Mouse (Mus musculus) limb, embryonic 13.5 days (tissue): ENCODE measurements around the gene Xylt1. TPM values are rescaled to one million over a fixed set of nuclear protein-coding genes. Genes with fewer than 3 reads are reported as not detected.

Experiments
- ATAC-seq: fragments of 200-750 bp; cut with Nextera tagmentation; 2 replicates; pipeline ENCODE4 v1.8.0; 2017; ENCODE audit warnings: low read depth, moderate number of reproducible peaks, moderate TSS enrichment; ENCODE audit not compliant: low FRiP score
- H3K27ac ChIP-seq: fragments of 300-500 bp; sonication (generic); 2 replicates; pipeline ENCODE4 v1.5.1; 2015; ENCODE audit warnings: inconsistent platforms, mild to moderate bottlenecking, moderate library complexity
- H3K27me3 ChIP-seq: fragments of 300-500 bp; sonication (generic); 2 replicates; pipeline ENCODE4 v1.6.1; 2015; ENCODE audit warnings: mild to moderate bottlenecking, inconsistent platforms
- H3K36me3 ChIP-seq: fragments of 300-500 bp; sonication (generic); 2 replicates; pipeline ENCODE4 v1.6.1; 2015; ENCODE audit warnings: inconsistent platforms, mild to moderate bottlenecking, moderate library complexity
- H3K4me1 ChIP-seq: fragments of 300-500 bp; sonication (generic); 2 replicates; pipeline ENCODE4 v1.6.1; 2015; ENCODE audit warnings: inconsistent platforms
- H3K4me2 ChIP-seq: fragments of 300-500 bp; sonication (generic); replicated peaks from 2 replicates; pipeline ENCODE4 v1.6.1; 2015; ENCODE audit warnings: inconsistent platforms, mild to moderate bottlenecking, moderate library complexity
- H3K4me3 ChIP-seq: fragments of 300-500 bp; sonication (generic); 2 replicates; pipeline ENCODE4 v1.5.1; 2015; ENCODE audit warnings: moderate library complexity, mild to moderate bottlenecking, inconsistent platforms
- H3K9ac ChIP-seq: fragments of 300-500 bp; sonication (generic); 2 replicates; pipeline ENCODE4 v1.6.1; 2015; ENCODE audit warnings: mild to moderate bottlenecking, inconsistent platforms
- H3K9me3 ChIP-seq: fragments of 300-500 bp; sonication (generic); 2 replicates; pipeline ENCODE4 v1.6.1; 2016; ENCODE audit warnings: inconsistent platforms
- WGBS: fragments of 180-500 bp; shearing (Covaris S2); methylation state at CpG from one replicate; pipeline ENCODE4 v1.1.7; 2015; 5-methylcytosine and 5-hydroxymethylcytosine counted together
- polyA plus RNA-seq: library from polyadenylated mRNA; unstranded; fragments of >200 nt; fragmentation: Nextera tagmentation; extraction: Ambion mirVana; gene quantifications from 2 replicates; pipeline ENCODE4 v1.2.1, GENCODE M21; 2015

Gene Xylt1
- polyA plus RNA-seq, 1 experiment from 2014 or later = 2.7 TPM

- H3K36me3 ChIP-seq = no peaks in the 10 kb centered on the region
- peaks cover 37% of the 10 kb centered on the region for H3K4me1 ChIP-seq
- peak overlapping the region; percentile 39; the same call in 1 of the 2 replicates for H3K27ac ChIP-seq
- ATAC-seq = no peak
- no peak overlapping the region for H3K9ac ChIP-seq
- H3K9me3 ChIP-seq = no peaks in the 10 kb centered on the region
- no peaks in the 10 kb centered on the region for H3K27me3 ChIP-seq
- no peak overlapping the region for H3K4me2 ChIP-seq
- WGBS = 58% methylated on average over 19 of the region's 19 CpGs
- no peak overlapping the region for H3K4me3 ChIP-seq
These were observed 92.3 kb downstream of the Xylt1 start for GRCm38 (mm10) chr7:117472781-117473743.

GRCm38 (mm10) chr7:117474302-117474701, 93.5 kb downstream of the Xylt1 start:
- ATAC-seq = peak; percentile 60; the same call in 1 of the 2 replicates
- WGBS = 18% methylated on average over 2 of the region's 2 CpGs

DNA sequence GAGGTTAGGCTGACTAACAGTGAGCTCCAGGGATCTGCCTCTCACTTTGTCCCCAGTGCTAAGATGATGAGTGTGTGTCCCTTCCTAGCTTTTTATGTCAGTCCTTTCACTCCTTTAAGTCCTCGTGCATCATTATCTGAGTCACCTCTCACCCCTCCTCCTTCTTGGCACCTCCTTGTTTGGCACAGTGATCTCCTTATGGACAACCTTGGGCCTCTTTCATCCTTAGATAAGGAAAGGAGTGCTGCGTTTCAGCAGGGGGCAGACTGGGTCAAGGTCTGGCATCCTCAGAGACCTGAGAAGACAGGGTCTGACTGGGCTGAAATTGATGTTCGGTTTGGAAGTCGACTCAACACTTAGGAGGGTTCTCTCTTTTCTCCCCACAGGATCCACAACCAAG, 94.3 kb downstream of the Xylt1 start:
- Histone ChIP-seq H3K4me3 (no peak overlapping the region), H3K27me3 (no peaks in the 10 kb centered on the region), H3K36me3 (no peaks in the 10 kb centered on the region), H3K9ac (no peak overlapping the region), H3K4me1 (peaks cover 29% of the 10 kb centered on the region), H3K9me3 (no peaks in the 10 kb centered on the region), H3K4me2 (no peak overlapping the region), H3K27ac (no peak overlapping the region; the same call in 1 of the 2 replicates)
- no peak for ATAC-seq
- 59% methylated on average over 4 of the region's 4 CpGs for WGBS

More at GRCm38 (mm10) chr7:117474302-117474701, 93.5 kb downstream of the Xylt1 start:
- Histone ChIP-seq H3K9ac (no peak overlapping the region), H3K36me3 (no peaks in the 10 kb centered on the region), H3K9me3 (no peaks in the 10 kb centered on the region), H3K27me3 (no peaks in the 10 kb centered on the region), H3K4me1 (peaks cover 37% of the 10 kb centered on the region), H3K4me2 (no peak overlapping the region), H3K4me3 (no peak overlapping the region), H3K27ac (no peak overlapping the region; the same call in 1 of the 2 replicates)

GRCm38 (mm10) chr7:117478937-117479336, 98.2 kb downstream of the Xylt1 start:
- no peak for ATAC-seq
- Histone ChIP-seq H3K9me3 (no peaks in the 10 kb centered on the region), H3K4me1 (0 out of 2 replicates have a peak, but pooled peaks cover 2% of the 10 kb centered on the region), H3K4me3 (no peak overlapping the region), H3K9ac (no peak overlapping the region), H3K27me3 (no peaks in the 10 kb centered on the region), H3K36me3 (no peaks in the 10 kb centered on the region), H3K4me2 (no peak overlapping the region), H3K27ac (no peak overlapping the region)
- 33% methylated on average over 1 of the region's 1 CpGs for WGBS

- ATAC-seq = no peak
- Histone ChIP-seq H3K9ac (no peak overlapping the region), H3K4me1 (no peaks in the 10 kb centered on the region), H3K4me2 (no peak overlapping the region), H3K36me3 (no peaks in the 10 kb centered on the region), H3K27me3 (no peaks in the 10 kb centered on the region), H3K9me3 (no peaks in the 10 kb centered on the region), H3K4me3 (no peak overlapping the region), H3K27ac (no peak overlapping the region)
- WGBS = 74% methylated on average over 5 of the region's 5 CpGs
These were observed 100.1 kb downstream of the Xylt1 start for GRCm38 (mm10) chr7:117480831-117481230.

DNA sequence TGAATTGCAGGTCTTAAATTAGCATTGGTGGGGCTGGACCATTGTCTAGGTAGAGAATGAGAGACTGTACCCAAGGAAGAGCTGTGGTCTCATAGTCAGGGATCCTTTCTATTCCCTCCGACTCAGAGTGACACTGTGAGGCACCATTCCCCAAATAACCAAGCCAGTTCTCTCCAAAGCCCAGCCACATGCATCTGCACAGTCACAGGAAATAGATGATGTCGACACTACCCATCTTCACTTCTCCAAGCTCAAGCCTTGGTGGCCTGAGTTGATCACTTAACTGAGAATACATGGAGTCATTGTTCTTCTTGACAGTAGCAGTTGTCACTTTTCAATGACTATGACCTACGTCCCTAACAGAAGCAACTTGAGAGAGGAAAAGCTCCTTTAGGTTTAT, 100.6 kb downstream of the Xylt1 start:
- WGBS = 89% methylated on average over 3 of the region's 3 CpGs
- no peak for ATAC-seq
- H3K4me3 ChIP-seq = no peak overlapping the region
- no peaks in the 10 kb centered on the region for H3K27me3 ChIP-seq
- no peaks in the 10 kb centered on the region for H3K9me3 ChIP-seq
- no peaks in the 10 kb centered on the region for H3K36me3 ChIP-seq
- H3K9ac ChIP-seq = no peak overlapping the region
- H3K27ac ChIP-seq = no peak overlapping the region
- H3K4me1 ChIP-seq = no peaks in the 10 kb centered on the region
- no peak overlapping the region for H3K4me2 ChIP-seq

DNA sequence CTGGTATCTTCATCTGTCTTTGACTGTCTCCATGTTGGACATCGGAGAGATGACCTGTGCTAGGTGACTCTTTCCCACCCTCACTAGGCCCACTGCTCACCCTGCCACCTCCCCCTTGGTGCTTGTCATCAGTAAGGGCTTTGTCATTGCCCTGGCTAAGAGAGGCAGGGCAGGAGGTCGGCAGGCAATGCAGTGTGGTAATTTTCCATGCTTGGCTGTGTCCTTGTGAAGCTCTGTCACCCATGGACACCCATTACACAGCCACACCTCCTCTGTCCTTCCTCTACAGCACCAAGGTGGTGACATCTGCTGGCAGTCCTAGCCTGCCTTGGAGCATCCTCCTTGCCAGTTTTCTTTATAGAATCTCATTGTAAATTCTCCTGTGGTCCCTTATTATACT, 101.9 kb downstream of the Xylt1 start:
- H3K4me3 ChIP-seq = no peak overlapping the region
- 85% methylated on average over 2 of the region's 2 CpGs for WGBS
- no peaks in the 10 kb centered on the region for H3K4me1 ChIP-seq
- ATAC-seq = no peak
- H3K36me3 ChIP-seq = no peaks in the 10 kb centered on the region
- no peak overlapping the region for H3K4me2 ChIP-seq
- no peak overlapping the region for H3K27ac ChIP-seq
- no peaks in the 10 kb centered on the region for H3K27me3 ChIP-seq
- no peaks in the 10 kb centered on the region for H3K9me3 ChIP-seq
- no peak overlapping the region for H3K9ac ChIP-seq

- Histone ChIP-seq H3K4me2 (no peak overlapping the region), H3K4me3 (no peak overlapping the region), H3K27ac (no peak overlapping the region), H3K9me3 (no peaks in the 10 kb centered on the region), H3K27me3 (no peaks in the 10 kb centered on the region), H3K9ac (no peak overlapping the region), H3K4me1 (no peaks in the 10 kb centered on the region), H3K36me3 (no peaks in the 10 kb centered on the region)
- no peak for ATAC-seq
- WGBS = 84% methylated on average over 2 of the region's 2 CpGs
These were observed 103.8 kb downstream of the Xylt1 start for GRCm38 (mm10) chr7:117484589-117484988.

DNA sequence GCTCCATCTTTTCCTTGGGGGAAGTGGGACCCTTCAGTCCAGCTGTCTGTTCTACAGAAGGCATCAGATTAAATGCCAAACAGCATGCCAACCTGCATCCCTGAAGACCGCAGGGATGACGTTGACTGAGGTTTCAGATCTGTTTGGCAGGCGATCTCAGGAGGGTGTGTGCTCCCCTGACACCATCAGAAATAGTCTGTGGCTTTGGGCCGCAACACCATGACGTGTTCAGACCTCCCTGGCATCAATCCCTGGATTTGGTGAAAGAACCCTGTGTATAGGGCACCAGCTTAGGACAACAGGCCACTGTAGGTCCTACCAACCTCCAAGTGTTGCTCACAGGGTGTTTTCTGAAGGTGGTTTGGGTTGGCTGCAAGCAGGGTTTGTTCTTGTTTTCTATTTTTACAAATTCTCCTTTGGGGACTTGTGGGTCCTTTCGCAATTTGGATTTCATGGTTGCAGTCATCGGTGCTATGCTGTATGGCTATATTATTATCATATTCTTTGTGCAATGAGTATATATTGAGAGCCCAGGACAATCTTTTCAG, 104.3 kb downstream of the Xylt1 start:
- H3K4me1 ChIP-seq = no peaks in the 10 kb centered on the region
- H3K36me3 ChIP-seq = no peaks in the 10 kb centered on the region
- H3K9me3 ChIP-seq = no peaks in the 10 kb centered on the region
- ATAC-seq = no peak
- no peak overlapping the region for H3K4me2 ChIP-seq
- no peak overlapping the region for H3K4me3 ChIP-seq
- no peaks in the 10 kb centered on the region for H3K27me3 ChIP-seq
- H3K27ac ChIP-seq = no peak overlapping the region
- no peak overlapping the region for H3K9ac ChIP-seq
- WGBS = 82% methylated on average over 7 of the region's 7 CpGs

- Histone ChIP-seq H3K4me2 (no peak overlapping the region), H3K27ac (no peak overlapping the region), H3K9me3 (no peaks in the 10 kb centered on the region), H3K27me3 (no peaks in the 10 kb centered on the region), H3K4me3 (no peak overlapping the region), H3K4me1 (no peaks in the 10 kb centered on the region), H3K9ac (no peak overlapping the region), H3K36me3 (no peaks in the 10 kb centered on the region)
- 56% methylated on average over 7 of the region's 7 CpGs for WGBS
- no peak for ATAC-seq
These were observed 105.8 kb downstream of the Xylt1 start for GRCm38 (mm10) chr7:117486425-117487172.

DNA sequence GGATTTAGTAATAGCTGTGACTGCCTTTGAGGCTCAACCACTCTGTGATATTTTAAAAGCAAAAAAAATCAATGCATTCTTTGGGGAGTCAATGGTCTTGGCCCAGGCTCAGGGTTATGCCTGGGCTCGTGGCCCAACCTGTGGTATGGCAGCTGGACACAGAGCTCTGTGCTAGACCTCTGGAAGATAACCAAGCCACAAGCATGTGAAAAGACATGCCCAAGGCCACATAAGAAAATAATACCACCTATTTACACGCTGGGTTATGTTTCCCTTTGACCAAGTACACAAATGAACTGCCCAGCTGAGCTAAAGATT, 106.4 kb downstream of the Xylt1 start:
- Histone ChIP-seq H3K4me3 (no peak overlapping the region), H3K27me3 (no peaks in the 10 kb centered on the region), H3K9me3 (no peaks in the 10 kb centered on the region), H3K27ac (no peak overlapping the region), H3K4me1 (no peaks in the 10 kb centered on the region), H3K36me3 (no peaks in the 10 kb centered on the region), H3K4me2 (no peak overlapping the region), H3K9ac (no peak overlapping the region)
- no peak for ATAC-seq
- WGBS = 81% methylated on average over 2 of the region's 2 CpGs

GRCm38 (mm10) chr7:117489973-117490372, 109.2 kb downstream of the Xylt1 start:
- Histone ChIP-seq H3K4me3 (no peak overlapping the region), H3K27ac (no peak overlapping the region), H3K36me3 (no peaks in the 10 kb centered on the region), H3K9ac (no peak overlapping the region), H3K9me3 (no peaks in the 10 kb centered on the region), H3K4me1 (peaks cover 16% of the 10 kb centered on the region), H3K4me2 (no peak overlapping the region), H3K27me3 (no peaks in the 10 kb centered on the region)
- 76% methylated on average over 5 of the region's 5 CpGs for WGBS
- no peak for ATAC-seq
